Mouse (Mus musculus) kidney, postnatal 25 days (tissue): Measurements from ENCODE around the gene Gorasp2.

Experiments
- DNase-seq, 2 experiments: peaks; one replicate each; pipeline ENCODE4 v3.0.0; 2021; ENCODE audit warnings: mixed read lengths in 2 of 2

Gorasp2 gene

DNA sequence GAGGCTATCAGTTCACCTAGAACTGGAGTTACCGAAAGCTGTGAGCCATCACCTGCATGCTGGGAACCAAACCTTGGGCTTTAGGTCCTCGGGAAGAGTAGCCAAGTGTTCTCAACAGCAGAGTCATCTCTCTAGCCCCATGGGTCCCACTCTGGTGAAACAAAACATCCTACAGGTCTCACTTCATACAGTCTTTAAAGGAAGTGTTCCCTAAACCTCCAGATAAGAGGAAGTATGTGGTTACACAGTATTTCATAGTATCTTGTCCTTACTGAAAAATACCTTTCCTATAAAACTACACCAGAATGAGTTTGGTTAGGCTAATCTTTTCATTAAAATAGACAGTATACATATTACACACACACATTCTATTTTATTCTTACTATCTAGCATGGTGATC lies 81.2 kb downstream of the Gorasp2 start:
- no peak for DNase-seq

DNA sequence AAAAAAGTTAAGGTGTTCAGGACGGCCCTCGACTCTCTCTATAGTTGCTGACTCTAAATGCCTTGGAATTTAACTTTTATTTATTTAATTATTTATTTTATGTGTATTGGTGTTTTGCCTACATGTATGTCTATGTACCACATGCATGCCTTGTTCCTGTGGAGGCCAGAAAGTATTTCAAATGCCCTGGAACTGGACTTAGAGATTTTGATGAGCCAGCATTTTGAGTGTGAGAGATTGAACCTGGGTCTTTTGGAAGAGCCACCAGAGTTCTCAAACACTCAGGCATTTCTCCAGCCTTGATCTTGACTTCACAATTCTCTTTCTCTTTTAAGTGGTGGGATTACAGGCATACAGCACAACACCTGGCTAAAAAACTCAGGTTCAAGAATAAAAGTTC lies 90.3 kb downstream of the Gorasp2 start:
- DNase-seq = no peak

- no peak for DNase-seq
These were observed 90.8 kb downstream of the Gorasp2 start for GRCm38 (mm10) chr2:70752149-70752548.
